Mouse (Mus musculus) heart, postnatal 36 days (tissue): ENCODE data around the gene Fdxr. TPM values are rescaled to one million over a fixed set of nuclear protein-coding genes. Genes with fewer than 3 reads are reported as not detected.
A peak's percentile ranks its signal among the peaks of the same experiment; 100 is the strongest.

ENCODE experiments used
- DNase-seq, 2 experiments: peaks; one replicate each; pipeline ENCODE4 v3.0.0; 2021 to 2022
- intact Hi-C: fragments of 180-260 bp; cut with DNase I; formaldehyde crosslinking; loops from one replicate; pipeline ENCODE4 v1.15.1; 2025
- microRNA-seq, 2 experiments: library from miRNA; unstranded; fragments of <30 nt; microRNA quantifications; one replicate each; pipeline ENCODE4 v1.2.0; 2021; ENCODE audit warnings: borderline number of aligned reads in 2 of 2
- total RNA-seq, 2 experiments: library from RNA; stranded (reverse); gene quantifications; 2 replicates each; pipeline ENCODE4 v1.2.3; 2021

The Fdxr gene
- total RNA-seq, 2 experiments from 2014 or later = 9.5 to 9.7 TPM

GRCm38 (mm10) chr11:115222077-115222476 lies 54.8 kb downstream of the Fdxr start:
- intact Hi-C loops = no loop called here
- DNase-seq = no peak

GRCm38 (mm10) chr11:115219685-115220084 lies 57.2 kb downstream of the Fdxr start:
- intact Hi-C loops = no loop called here

GRCm38 (mm10) chr11:115219263-115219662 lies 57.6 kb downstream of the Fdxr start:
- intact Hi-C loops = no loop called here
- DNase-seq = peak; percentile 41 to 58

More at GRCm38 (mm10) chr11:115219685-115220084, 57.2 kb downstream of the Fdxr start:
- no peak for DNase-seq

Small RNA genes within 50 kb of the gene (microRNA-seq; reads per million reads assigned to microRNA genes)
- gene Gm25837 = 0 reads per million in 2 experiments

Other genes with a start within 250 kb of the Fdxr start
- 1 to 10 TPM; 5.5 to 7.7 TPM for gene Cd300ld5, start 239.3 kb downstream of the Fdxr start, total RNA-seq
- gene Cd300ld3, start 228.6 kb downstream of the Fdxr start, total RNA-seq = 10 to 100 TPM in 1 of 2 experiments, 1 to 10 TPM in 1; 8.3 to 10.1 TPM
- gene Cd300e, start 214.9 kb downstream of the Fdxr start, total RNA-seq = under 1 TPM; 0.22 to 0.49 TPM
- gene Rab37, start 185.6 kb downstream of the Fdxr start, total RNA-seq = under 1 TPM; 0.54 to 0.72 TPM
- under 1 TPM; 0.08 to 0.33 TPM for gene Cd300lf, start 143.1 kb downstream of the Fdxr start, total RNA-seq
- gene Slc9a3r1, start 113.7 kb downstream of the Fdxr start, total RNA-seq = 10 to 100 TPM in 1 of 2 experiments, 1 to 10 TPM in 1; 9.9 to 10.5 TPM
- gene Tmem104, start 89.6 kb downstream of the Fdxr start, total RNA-seq = 10 to 100 TPM; 10.4 to 12.5 TPM
- gene Nat9, start 89.2 kb downstream of the Fdxr start, total RNA-seq = 10 to 100 TPM; 19.8 to 28.0 TPM
- under 1 TPM; 0.11 to 0.25 TPM for gene Grin2c, start 9.8 kb downstream of the Fdxr start, total RNA-seq
- 1 to 10 TPM; 1.2 TPM for gene Fads6, start 20.6 kb upstream of the Fdxr start, total RNA-seq
- not detected for gene Otop2, start 30.1 kb upstream of the Fdxr start, total RNA-seq
- under 1 TPM in 1 of 2 experiments, not detected in 1; 0.14 TPM for gene Ush1g, start 45.0 kb upstream of the Fdxr start, total RNA-seq
- not detected for gene Otop3, start 57.7 kb upstream of the Fdxr start, total RNA-seq
- gene Hid1, start 90.7 kb upstream of the Fdxr start, total RNA-seq = 1 to 10 TPM; 4.2 to 4.8 TPM
- 1 to 10 TPM; 5.8 to 5.9 TPM for gene Cdr2l, start 104.9 kb upstream of the Fdxr start, total RNA-seq
- gene Mrpl58, start 126.7 kb upstream of the Fdxr start, total RNA-seq = 100 to 1,000 TPM; 134 to 149 TPM
- 1,000 to 10,000 TPM; 2,281 to 2,357 TPM for gene Atp5h, start 142.9 kb upstream of the Fdxr start, total RNA-seq
- gene Kctd2, start 143.1 kb upstream of the Fdxr start, total RNA-seq = 10 to 100 TPM; 27.9 to 28.3 TPM
- gene Trim80, start 163.5 kb upstream of the Fdxr start, total RNA-seq = not detected
- not detected for gene Slc16a5, start 185.4 kb upstream of the Fdxr start, total RNA-seq
- gene Armc7, start 198.6 kb upstream of the Fdxr start, total RNA-seq = 1 to 10 TPM; 1.5 to 2.4 TPM
- gene Nt5c, start 214.8 kb upstream of the Fdxr start, total RNA-seq = 10 to 100 TPM; 13.1 to 14.2 TPM
- 100 to 1,000 TPM; 124 to 143 TPM for gene Jpt1, start 237.3 kb upstream of the Fdxr start, total RNA-seq